Mouse (Mus musculus) myocyte (in vitro differentiated cells): Measurements from ENCODE around the gene Msantd1.

ENCODE experiments used
- CEBPB ChIP-seq: IDR thresholded peaks from 2 replicates; pipeline ENCODE4 v1.6.1; 2011; ENCODE audit warnings: mild to moderate bottlenecking, moderate library complexity; ENCODE audit not compliant: poor library complexity, insufficient read depth, severe bottlenecking
- E2F4 ChIP-seq: IDR thresholded peaks from one replicate; pipeline ENCODE4 v1.6.1; 2011; ENCODE audit warnings: mild to moderate bottlenecking, control low read depth, moderate library complexity; ENCODE audit not compliant: insufficient read depth
- MAX ChIP-seq: IDR thresholded peaks from one replicate; pipeline ENCODE4 v1.6.1; 2011; ENCODE audit warnings: low read depth, mild to moderate bottlenecking, control low read depth
- MYOD1 ChIP-seq, 3 experiments: IDR thresholded peaks; one replicate each; pipeline ENCODE4 v1.6.1; 2011; ENCODE audit warnings: control low read depth in 2 of 3, low read depth in 2 of 3, mild to moderate bottlenecking in 2 of 3, moderate library complexity in 1 of 3; ENCODE audit not compliant: insufficient read length in 2 of 3, control insufficient read depth in 1 of 3
- MYOG ChIP-seq, 3 experiments: IDR thresholded peaks; one replicate each; pipeline ENCODE4 v1.6.1; 2011; ENCODE audit warnings: control low read depth in 2 of 3, low read depth in 2 of 3, mild to moderate bottlenecking in 2 of 3; ENCODE audit not compliant: insufficient read length in 2 of 3, control insufficient read depth in 1 of 3, insufficient read depth in 1 of 3
- POLR2A ChIP-seq: IDR thresholded peaks from one replicate; pipeline ENCODE4 v1.6.1; 2011; ENCODE audit warnings: low read depth, mild to moderate bottlenecking, control low read depth, moderate library complexity; ENCODE audit not compliant: insufficient read length
- POLR2AphosphoS2 ChIP-seq: IDR thresholded peaks from one replicate; pipeline ENCODE4 v1.6.1; 2011; ENCODE audit warnings: low read depth, control low read depth; ENCODE audit not compliant: insufficient read length
- REST ChIP-seq: IDR thresholded peaks from one replicate; pipeline ENCODE4 v1.6.1; 2011; ENCODE audit warnings: mild to moderate bottlenecking, control low read depth, moderate library complexity; ENCODE audit not compliant: insufficient read depth, insufficient read length
- TCF12 ChIP-seq: IDR thresholded peaks from one replicate; pipeline ENCODE4 v1.6.1; 2011; ENCODE audit warnings: mild to moderate bottlenecking, control low read depth; ENCODE audit not compliant: poor library complexity, insufficient read depth, severe bottlenecking
- TCF3 ChIP-seq: IDR thresholded peaks from one replicate; pipeline ENCODE4 v1.6.1; 2011; ENCODE audit warnings: low read depth, control low read depth; ENCODE audit not compliant: insufficient read length
- USF1 ChIP-seq: IDR thresholded peaks from one replicate; pipeline ENCODE4 v1.6.1; 2011; ENCODE audit warnings: low read depth, mild to moderate bottlenecking, control low read depth, moderate library complexity

DNA sequence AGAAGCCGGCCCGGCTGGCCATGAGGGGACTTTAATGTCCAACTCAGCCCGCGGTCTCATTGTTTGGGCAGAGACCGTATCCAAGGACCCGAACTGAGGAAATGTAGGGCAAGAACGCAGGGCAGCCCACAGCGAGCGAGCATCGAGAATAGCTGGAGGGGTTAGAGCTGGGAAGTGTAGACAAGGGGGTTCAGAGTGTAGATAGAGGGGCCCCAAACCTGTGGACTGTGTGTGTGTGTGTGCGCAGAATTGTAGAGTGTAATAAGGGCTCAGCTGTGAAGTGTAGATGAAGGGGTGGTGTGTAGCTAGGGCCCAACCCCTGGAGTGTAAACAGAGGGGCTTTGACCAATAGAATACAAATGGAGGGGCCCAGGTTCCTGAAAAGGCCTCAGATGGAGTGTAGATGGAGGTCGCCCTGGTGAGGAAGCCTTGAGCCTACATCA, 42.0 kb downstream of the Msantd1 start:
- TF ChIP-seq USF1 (no peak), CEBPB (no peak), MYOG (IDR thresholded peaks at IDR 0.05; ENCODE audit: control insufficient read depth in 1 of 3, insufficient read depth in 1 of 3, insufficient read length in 2 of 3, low read depth in 2 of 3) (no peak), MAX (no peak), TCF12 (no peak), POLR2AphosphoS2 (no peak), POLR2A (no peak), MYOD1 (IDR thresholded peaks at IDR 0.05; ENCODE audit: control insufficient read depth in 1 of 3, insufficient read length in 2 of 3, low read depth in 2 of 3) (no peak), TCF3 (no peak), REST (no peak), E2F4 (no peak)
